Mouse (Mus musculus) cerebellum, adult 8-10 months (tissue): ENCODE data around the gene Apbb2.

Experiments used
- DNase-seq: peaks from one replicate; pipeline ENCODE4 v3.0.0; 2022

The Apbb2 gene

DNA sequence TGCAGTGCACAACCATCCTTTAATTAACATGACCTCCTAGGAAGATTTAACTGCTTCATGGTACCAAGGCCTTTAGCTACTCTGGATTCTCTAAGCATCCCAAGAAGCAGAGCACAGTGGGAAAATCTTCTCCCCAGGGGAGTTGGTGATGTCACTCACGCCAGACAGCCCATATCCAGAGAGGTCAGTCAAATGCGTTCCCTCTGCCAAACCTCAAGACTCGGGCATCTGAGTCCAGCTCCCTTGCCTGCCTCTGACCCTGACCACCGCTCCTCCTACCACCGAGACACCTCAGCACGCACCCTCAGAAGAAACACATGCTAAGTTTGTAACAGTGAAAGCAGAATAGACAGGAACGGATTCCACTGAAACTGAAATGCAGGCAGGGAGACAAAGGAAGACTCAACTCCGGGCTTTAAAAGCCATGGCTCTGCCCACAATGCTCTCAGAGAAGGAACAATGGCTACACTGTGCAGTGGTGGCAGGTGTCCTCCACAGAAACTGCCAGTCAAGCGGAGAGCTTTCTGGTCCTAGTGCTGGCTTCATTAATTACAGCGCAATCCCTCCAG is 72.9 kb downstream of the Apbb2 start:
- no peak for DNase-seq

- DNase-seq = no peak
These were observed 74.8 kb downstream of the Apbb2 start for GRCm38 (mm10) chr5:66543761-66544160.

DNA sequence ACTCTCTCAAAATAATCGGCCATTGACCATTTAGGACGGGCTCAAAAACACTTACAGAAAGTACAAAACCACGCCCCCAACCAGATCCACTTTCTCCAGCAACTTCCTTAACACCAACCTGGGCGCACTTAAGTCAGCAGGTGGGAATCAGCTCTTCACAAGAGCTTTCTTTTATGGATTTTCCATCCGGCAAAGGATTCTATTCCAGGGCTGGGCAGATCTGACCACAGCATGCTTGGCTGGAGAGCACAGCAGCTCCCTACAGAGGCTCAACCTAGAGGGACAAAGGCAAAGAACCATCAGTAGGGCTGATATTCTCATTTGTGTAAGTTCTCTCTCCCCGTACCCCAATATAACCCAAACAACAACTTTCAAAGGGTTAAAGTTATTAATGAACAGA is 75.2 kb downstream of the Apbb2 start:
- no peak for DNase-seq

GRCm38 (mm10) chr5:66542521-66542920 is 76.1 kb downstream of the Apbb2 start:
- no peak for DNase-seq

DNA sequence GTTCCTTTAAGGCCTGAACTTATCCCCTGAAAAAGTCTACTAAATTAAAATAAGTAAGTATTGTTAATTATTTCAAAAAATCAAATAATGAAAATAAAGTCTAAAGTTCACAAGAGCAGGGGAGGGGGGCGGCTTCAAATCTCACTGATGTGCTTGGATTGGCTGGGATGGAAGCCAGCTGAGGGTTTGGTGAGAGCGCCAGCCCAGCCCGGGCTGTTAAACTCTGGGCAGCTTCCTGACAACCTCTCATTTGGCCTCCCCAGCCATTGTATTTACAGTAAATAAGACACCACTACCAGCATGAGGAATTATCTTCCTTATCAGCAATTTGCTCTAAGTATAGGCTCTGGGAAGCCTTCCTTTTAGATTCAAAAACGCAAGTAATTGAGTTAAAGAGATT is 77.2 kb downstream of the Apbb2 start:
- DNase-seq = no peak

- no peak for DNase-seq
These were observed 78.3 kb downstream of the Apbb2 start for GRCm38 (mm10) chr5:66540246-66540645.

- DNase-seq = no peak
These were observed 80.8 kb downstream of the Apbb2 start for GRCm38 (mm10) chr5:66537811-66538210.

DNA sequence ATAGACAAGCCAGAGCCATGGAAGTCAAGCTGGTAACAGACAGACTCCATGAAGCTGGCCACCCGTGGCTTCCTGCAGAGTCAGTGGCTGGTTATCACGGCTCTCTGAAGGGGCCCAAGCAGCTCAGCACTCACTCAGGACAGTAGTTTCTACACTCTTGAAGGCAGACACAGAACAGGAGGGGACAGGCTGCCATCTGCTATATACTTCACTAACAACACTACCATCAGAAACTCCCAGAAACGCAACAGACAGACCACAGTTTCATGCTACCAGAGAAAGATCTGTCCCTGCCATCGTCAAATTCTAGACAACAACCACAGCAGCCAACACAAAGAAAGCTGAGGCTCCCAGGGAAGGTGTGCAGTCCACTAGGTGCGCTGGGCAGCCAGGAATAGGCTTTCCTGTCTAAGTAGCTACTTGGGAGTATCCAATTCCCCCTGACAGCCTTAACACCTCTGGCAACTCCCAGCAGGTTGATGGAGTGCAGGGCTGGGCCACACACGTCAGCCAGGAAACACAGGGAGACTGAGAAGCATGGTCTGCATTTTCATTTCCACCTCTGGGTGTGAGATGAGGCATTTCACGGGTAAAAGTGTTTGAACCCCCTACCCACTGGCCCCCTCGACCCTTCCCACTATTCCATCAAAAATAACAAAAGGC is 81.8 kb downstream of the Apbb2 start:
- DNase-seq = no peak

- DNase-seq = no peak
These were observed 82.9 kb downstream of the Apbb2 start for GRCm38 (mm10) chr5:66535566-66536236.

- DNase-seq = no peak
These were observed 84.7 kb downstream of the Apbb2 start for GRCm38 (mm10) chr5:66533711-66534425.

DNA sequence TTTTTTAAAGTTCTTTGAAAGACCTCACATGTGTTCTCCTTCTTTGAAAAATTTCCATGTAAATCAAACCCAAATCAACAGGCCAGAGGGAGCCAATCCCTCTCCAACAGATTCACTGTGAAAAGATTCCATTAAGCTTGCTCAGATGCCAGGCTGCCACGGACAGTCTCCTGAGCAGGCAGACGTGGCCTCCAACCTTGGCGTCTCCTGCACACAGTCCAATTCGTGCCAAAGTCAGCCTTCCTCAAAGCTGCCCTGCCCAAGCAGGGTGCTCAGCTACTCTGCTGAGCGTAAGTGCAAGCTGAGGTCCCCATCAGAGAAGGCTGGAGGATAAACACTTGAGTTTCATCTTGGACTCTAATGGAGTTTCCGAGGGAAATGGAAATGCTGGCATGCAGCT is 85.8 kb downstream of the Apbb2 start:
- DNase-seq = peak; percentile 51

DNA sequence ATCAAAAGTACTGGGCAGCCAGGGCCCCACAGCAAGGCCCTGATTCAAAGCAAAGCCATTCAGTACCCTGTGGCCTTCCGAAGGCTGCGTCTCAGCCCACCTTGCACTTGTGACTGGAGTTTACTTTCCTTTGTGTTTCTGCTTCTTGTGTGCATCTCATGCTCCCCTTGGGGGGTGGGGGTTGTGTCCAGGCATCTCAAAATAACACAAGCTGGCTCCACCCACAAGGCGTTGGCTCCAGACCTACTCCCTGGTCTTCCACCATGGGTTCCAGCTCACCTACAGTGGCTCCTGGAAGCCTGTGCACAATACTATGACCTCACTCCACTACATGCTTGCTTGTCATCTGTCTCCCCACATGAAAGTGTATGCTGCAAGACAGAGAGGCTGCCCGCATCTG is 88.2 kb downstream of the Apbb2 start:
- no peak for DNase-seq

GRCm38 (mm10) chr5:66529631-66530030 is 89.0 kb downstream of the Apbb2 start:
- DNase-seq = no peak

GRCm38 (mm10) chr5:66528567-66528966 is 90.0 kb downstream of the Apbb2 start:
- no peak for DNase-seq

DNA sequence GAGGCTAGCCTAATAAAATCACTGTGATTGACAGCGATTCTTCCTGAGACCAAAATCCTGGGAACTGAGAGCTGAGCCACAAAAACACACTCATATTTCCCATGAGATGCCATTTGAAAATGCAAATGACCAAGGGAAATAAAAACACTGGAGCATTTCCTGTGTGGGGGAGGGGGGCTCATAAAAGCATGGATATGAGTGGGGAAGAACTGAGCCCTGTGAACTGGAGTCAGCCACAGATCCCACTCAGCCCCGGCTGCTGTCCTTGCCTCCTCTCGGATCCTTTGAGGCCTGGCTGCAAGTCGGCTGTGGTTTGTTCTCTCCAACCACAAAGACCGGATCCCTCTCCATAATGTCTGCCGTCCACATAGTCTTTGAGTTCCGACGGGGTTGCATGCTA is 91.5 kb downstream of the Apbb2 start:
- no peak for DNase-seq

DNA sequence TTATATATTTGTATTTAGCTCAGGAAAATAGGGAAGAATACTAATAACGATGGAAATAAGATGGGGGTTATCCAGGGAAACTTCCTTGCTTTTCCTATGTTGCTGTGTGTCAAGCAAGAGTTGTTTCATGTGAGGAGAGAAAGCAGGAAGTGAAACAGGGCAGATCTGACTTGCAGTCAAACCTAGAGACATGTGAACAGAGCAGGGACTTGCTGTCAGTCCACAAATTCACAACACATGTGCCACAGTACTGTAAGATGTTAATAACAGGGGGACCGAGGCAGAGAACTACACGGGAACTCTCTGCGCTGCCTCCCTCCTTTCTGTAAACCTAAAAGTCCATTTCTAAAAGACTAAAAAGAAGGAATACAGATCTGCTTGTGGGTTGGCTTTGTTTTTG is 93.6 kb downstream of the Apbb2 start:
- no peak for DNase-seq

GRCm38 (mm10) chr5:66523681-66524503 is 94.7 kb downstream of the Apbb2 start:
- no peak for DNase-seq

- no peak for DNase-seq
These were observed 97.3 kb downstream of the Apbb2 start for GRCm38 (mm10) chr5:66521250-66521649.

DNA sequence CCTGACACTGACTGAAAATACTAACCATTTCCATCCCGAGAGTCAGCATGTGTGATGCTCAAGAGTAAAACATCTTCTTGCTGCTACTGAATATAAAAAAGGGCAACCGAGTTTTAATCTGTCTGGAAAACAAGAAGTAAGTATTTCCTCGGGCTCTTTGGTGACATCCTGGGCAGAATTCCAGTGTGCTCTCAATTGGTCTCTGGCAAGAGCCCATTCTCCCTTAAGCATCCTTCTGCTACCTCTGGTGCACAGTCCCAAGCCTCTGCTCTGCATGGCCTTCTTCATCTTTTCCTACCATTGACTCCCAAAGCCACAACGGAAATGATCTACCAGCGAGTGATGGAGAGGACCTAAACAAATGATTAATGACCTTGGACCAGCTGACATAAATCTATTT is 99.1 kb downstream of the Apbb2 start:
- DNase-seq = no peak

DNA sequence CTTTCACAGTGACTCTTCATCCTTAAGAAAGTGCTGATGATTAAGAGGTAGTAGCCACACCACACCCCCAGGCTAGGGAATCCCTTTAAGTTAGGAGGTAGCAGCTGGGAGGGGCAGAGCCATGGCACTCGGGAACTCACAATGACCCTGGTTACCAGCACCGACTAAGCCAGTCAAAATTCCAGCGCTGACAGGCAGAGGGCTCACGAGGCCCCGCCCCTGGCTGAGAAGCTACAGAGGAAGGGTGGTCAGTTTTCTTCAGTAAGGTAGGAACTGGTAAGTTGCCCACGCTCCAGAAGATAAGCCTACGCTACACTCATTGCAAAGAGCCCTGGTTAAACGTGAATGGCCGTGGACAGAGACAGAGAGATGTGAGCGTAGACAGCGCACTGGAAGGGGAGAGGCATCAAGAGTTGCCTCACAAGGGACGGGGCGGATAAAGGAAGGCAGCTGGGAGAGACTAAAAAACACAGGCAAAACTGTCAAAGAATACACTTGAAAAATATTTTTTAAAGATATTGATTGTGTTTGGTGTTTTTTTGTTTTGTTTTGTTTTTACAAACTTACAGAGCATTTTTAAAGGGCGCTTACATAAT is 100.1 kb downstream of the Apbb2 start:
- DNase-seq = no peak

DNA sequence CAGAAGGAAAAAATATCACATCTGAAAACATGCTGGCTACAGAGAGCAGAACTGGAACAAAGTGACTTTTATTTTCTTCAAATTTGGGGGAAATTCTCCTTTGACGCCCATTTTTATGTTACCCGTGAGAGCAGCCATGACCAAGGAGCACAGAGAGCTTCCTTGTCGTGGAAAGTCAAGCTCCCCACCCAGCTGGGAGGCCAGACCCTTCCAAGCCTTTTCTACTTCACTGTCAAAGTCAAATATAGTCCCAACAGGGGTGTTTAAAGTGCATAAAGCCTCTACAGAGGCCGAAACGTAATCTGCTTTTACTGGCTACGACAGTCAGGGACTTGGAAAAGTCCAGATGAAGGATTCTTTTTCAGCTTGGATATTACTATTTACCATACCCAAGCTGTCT is 101.1 kb downstream of the Apbb2 start:
- no peak for DNase-seq

- no peak for DNase-seq
These were observed 102.3 kb downstream of the Apbb2 start for GRCm38 (mm10) chr5:66516311-66516710.

DNA sequence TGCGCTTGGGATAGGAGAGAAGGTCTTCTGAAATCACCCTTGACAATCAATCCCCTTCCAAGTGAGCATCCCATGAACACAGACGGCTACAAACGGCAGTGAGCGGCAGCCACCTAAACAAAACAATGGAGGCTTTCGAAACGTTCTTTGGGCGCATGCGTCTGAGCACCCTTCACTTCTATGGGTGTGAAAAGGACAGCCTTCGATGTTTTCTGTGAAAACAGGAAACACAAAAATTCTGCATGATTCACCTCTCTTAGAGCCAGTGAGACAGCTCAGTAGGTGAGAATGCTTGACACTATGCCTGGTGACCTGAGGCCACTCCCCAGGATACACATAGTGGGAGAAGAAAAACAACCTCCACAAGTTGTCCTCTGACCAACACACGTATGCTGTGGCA is 103.3 kb downstream of the Apbb2 start:
- DNase-seq = no peak
